Comparison of ENCODE assay signal across 9 mouse cellular contexts in genomic region chr7:73546561-73547510, GRCm38 (mm10). TPM values are rescaled to one million over a fixed set of nuclear protein-coding genes. Genes with fewer than 3 reads are reported as not detected.
DNase-seq lines count a peak whose midpoint lies in the region; ATAC-seq lines count a peak whose summit lies in the region.
"Had no signal": no experiment of that assay in that cellular context is flagged by ENCODE, and none has a peak within 500 bp of the region (broad histone marks: within the 10 kb centered on the region; RNA-seq: fewer than 3 reads in every experiment).

No protein-coding gene starts in this region.

- no peak overlapping the region for H3K4me3 ChIP-seq in kidney, embryonic 15.5 days (replicated peaks)
- peak overlapping the region; percentile 30 for H3K4me3 ChIP-seq in heart, embryonic 16.5 days (ENCODE audit: low read length)
- no peak overlapping the region for H3K4me3 ChIP-seq in midbrain, embryonic 13.5 days (replicated peaks)

- H3K9ac ChIP-seq in kidney, embryonic 15.5 days, result no peak overlapping the region
- 0 out of 2 replicates have a peak overlapping the region, but pooled peaks have one; percentile 34 for H3K9ac ChIP-seq in heart, embryonic 16.5 days (ENCODE audit: low read length)
- no peak overlapping the region for H3K9ac ChIP-seq in midbrain, embryonic 13.5 days (replicated peaks)

- 0 out of 2 replicates have a peak overlapping the region, but pooled peaks have one; percentile 5 for H3K4me2 ChIP-seq in kidney, embryonic 15.5 days
- H3K4me2 ChIP-seq in heart, embryonic 16.5 days (ENCODE audit: low read depth, low read length), result peak overlapping the region; percentile 57
- 0 out of 2 replicates have a peak overlapping the region, but pooled peaks have one; percentile 22 for H3K4me2 ChIP-seq in midbrain, embryonic 13.5 days (replicated peaks)

- H3K4me1 ChIP-seq in kidney, embryonic 15.5 days, result peaks cover 19% of the 10 kb centered on the region; the same call in 1 of the 2 replicates
- peaks cover 24% of the 10 kb centered on the region for H3K4me1 ChIP-seq in heart, embryonic 16.5 days (ENCODE audit: control insufficient read depth, insufficient read depth, low read length)
- H3K4me1 ChIP-seq in midbrain, embryonic 13.5 days (replicated peaks), result peaks cover 21% of the 10 kb centered on the region

- H3K27me3 ChIP-seq in kidney, embryonic 15.5 days, result no peaks in the 10 kb centered on the region
- no peaks in the 10 kb centered on the region for H3K27me3 ChIP-seq in heart, embryonic 16.5 days (ENCODE audit: control insufficient read depth, insufficient read depth, low read length)
- no peaks in the 10 kb centered on the region for H3K27me3 ChIP-seq in midbrain, embryonic 13.5 days

- peaks cover 53% of the 10 kb centered on the region for H3K36me3 ChIP-seq in kidney, embryonic 15.5 days
- peaks cover 32% of the 10 kb centered on the region for H3K36me3 ChIP-seq in heart, embryonic 16.5 days (ENCODE audit: control insufficient read depth, insufficient read depth)
- peaks cover 30% of the 10 kb centered on the region for H3K36me3 ChIP-seq in midbrain, embryonic 13.5 days

- WGBS in kidney, embryonic 15.5 days, result 75% methylated on average over 10 of the region's 10 CpGs
- 26% methylated on average over 10 of the region's 10 CpGs for WGBS in heart, embryonic 16.5 days
- 82% methylated on average over 10 of the region's 10 CpGs for WGBS in midbrain, embryonic 13.5 days

- DNase-seq in kidney, postnatal 14 days, result no peak
- peak; percentile 93 for DNase-seq in MEL-GATA-1-ER (ENCODE audit: extremely low read depth, low read depth)
- DNase-seq in kidney, postnatal 4 days, result no peak
- no peak for DNase-seq in left cerebral cortex, postnatal 25 days (ENCODE audit: low spot score in 2 of 2)

- intact Hi-C loops in left cerebral cortex, postnatal 25 days (cut with DNase I), result no loop called here

- ATAC-seq in kidney, embryonic 15.5 days (replicated peaks; ENCODE audit: low FRiP score), result no peak
- ATAC-seq in heart, embryonic 16.5 days (replicated peaks; ENCODE audit: extremely low read depth, insufficient read depth, low FRiP score), result peak; percentile 59
- ATAC-seq in midbrain, embryonic 13.5 days, result no peak
- ATAC-seq in cerebellum, adult (ENCODE audit: insufficient number of reproducible peaks, low FRiP score, low TSS enrichment), result no peak

- H3K9me3 ChIP-seq in kidney, embryonic 15.5 days (replicated peaks), result no peaks in the 10 kb centered on the region
- no peaks in the 10 kb centered on the region for H3K9me3 ChIP-seq in heart, embryonic 16.5 days (replicated peaks; ENCODE audit: control insufficient read depth, low read length)
- no peaks in the 10 kb centered on the region for H3K9me3 ChIP-seq in midbrain, embryonic 13.5 days

- no peak overlapping the region for H3K27ac ChIP-seq in kidney, embryonic 15.5 days
- H3K27ac ChIP-seq in heart, embryonic 16.5 days (ENCODE audit: low read length), result peak overlapping the region; percentile 68
- 0 out of 2 replicates have a peak overlapping the region, but pooled peaks have one; percentile 44 for H3K27ac ChIP-seq in midbrain, embryonic 13.5 days
- H3K27ac ChIP-seq: macrophage had no signal

RNA-seq across cellular contexts. Expression of gene Chd2, which starts 5.2 kb away (rescaled TPM):
- polyA plus RNA-seq in kidney, embryonic 15.5 days (2015; fragmentation: Nextera tagmentation; extraction: Ambion mirVana), result 56.6 and 61.7 TPM in 2 replicates
- 33.1 and 36.5 TPM in 2 replicates for polyA plus RNA-seq in heart, embryonic 16.5 days (2015; fragmentation: Nextera tagmentation; extraction: Ambion mirVana)
- polyA plus RNA-seq in midbrain, embryonic 13.5 days (2015; fragmentation: Nextera tagmentation; extraction: Ambion mirVana), result 48.5 and 57.4 TPM in 2 replicates
- total RNA-seq in left cerebral cortex, postnatal 25 days (2021), result 10 to 100 TPM; 45.7 to 57.4 TPM

Comparison
In these comparisons a context has a peak if more than half of its experiments do, and no peak if none do; other contexts are left out.
1. H3K4me2 ChIP-seq: peak in every context shown above with its lines; median percentile 57 in heart, embryonic 16.5 days; 22 in midbrain, embryonic 13.5 days; 5 in kidney, embryonic 15.5 days.